Mouse (Mus musculus) myocyte (in vitro differentiated cells): Measurements from ENCODE around the gene Cpox.

Experiments
- CEBPB ChIP-seq: IDR thresholded peaks from 2 replicates; pipeline ENCODE4 v1.6.1; 2011; ENCODE audit warnings: mild to moderate bottlenecking, moderate library complexity; ENCODE audit not compliant: poor library complexity, insufficient read depth, severe bottlenecking
- E2F4 ChIP-seq: IDR thresholded peaks from one replicate; pipeline ENCODE4 v1.6.1; 2011; ENCODE audit warnings: mild to moderate bottlenecking, control low read depth, moderate library complexity; ENCODE audit not compliant: insufficient read depth
- MAX ChIP-seq: IDR thresholded peaks from one replicate; pipeline ENCODE4 v1.6.1; 2011; ENCODE audit warnings: low read depth, mild to moderate bottlenecking, control low read depth
- MYOD1 ChIP-seq, 3 experiments: IDR thresholded peaks; one replicate each; pipeline ENCODE4 v1.6.1; 2011; ENCODE audit warnings: control low read depth in 2 of 3, low read depth in 2 of 3, mild to moderate bottlenecking in 2 of 3, moderate library complexity in 1 of 3; ENCODE audit not compliant: insufficient read length in 2 of 3, control insufficient read depth in 1 of 3
- MYOG ChIP-seq, 3 experiments: IDR thresholded peaks; one replicate each; pipeline ENCODE4 v1.6.1; 2011; ENCODE audit warnings: control low read depth in 2 of 3, low read depth in 2 of 3, mild to moderate bottlenecking in 2 of 3; ENCODE audit not compliant: insufficient read length in 2 of 3, control insufficient read depth in 1 of 3, insufficient read depth in 1 of 3
- POLR2A ChIP-seq: IDR thresholded peaks from one replicate; pipeline ENCODE4 v1.6.1; 2011; ENCODE audit warnings: low read depth, mild to moderate bottlenecking, control low read depth, moderate library complexity; ENCODE audit not compliant: insufficient read length
- POLR2AphosphoS2 ChIP-seq: IDR thresholded peaks from one replicate; pipeline ENCODE4 v1.6.1; 2011; ENCODE audit warnings: low read depth, control low read depth; ENCODE audit not compliant: insufficient read length
- REST ChIP-seq: IDR thresholded peaks from one replicate; pipeline ENCODE4 v1.6.1; 2011; ENCODE audit warnings: mild to moderate bottlenecking, control low read depth, moderate library complexity; ENCODE audit not compliant: insufficient read depth, insufficient read length
- SRF ChIP-seq: IDR thresholded peaks from one replicate; pipeline ENCODE4 v1.6.1; 2011; ENCODE audit warnings: low read depth; ENCODE audit not compliant: control insufficient read depth, insufficient read length
- TCF12 ChIP-seq: IDR thresholded peaks from one replicate; pipeline ENCODE4 v1.6.1; 2011; ENCODE audit warnings: mild to moderate bottlenecking, control low read depth; ENCODE audit not compliant: poor library complexity, insufficient read depth, severe bottlenecking
- TCF3 ChIP-seq: IDR thresholded peaks from one replicate; pipeline ENCODE4 v1.6.1; 2011; ENCODE audit warnings: low read depth, control low read depth; ENCODE audit not compliant: insufficient read length
- USF1 ChIP-seq: IDR thresholded peaks from one replicate; pipeline ENCODE4 v1.6.1; 2011; ENCODE audit warnings: low read depth, mild to moderate bottlenecking, control low read depth, moderate library complexity

- TF ChIP-seq POLR2A (no peak), TCF12 (no peak), CEBPB (no peak), POLR2AphosphoS2 (no peak), MAX (no peak), USF1 (no peak), REST (no peak), MYOD1 (IDR thresholded peaks at IDR 0.05; ENCODE audit: control insufficient read depth in 1 of 3, insufficient read length in 2 of 3, low read depth in 2 of 3) (no peak), SRF (no peak), MYOG (IDR thresholded peaks at IDR 0.05; ENCODE audit: control insufficient read depth in 1 of 3, insufficient read depth in 1 of 3, insufficient read length in 2 of 3, low read depth in 2 of 3) (no peak), TCF3 (no peak), E2F4 (no peak)
Observed at GRCm38 (mm10) chr16:58673811-58674410, 3.8 kb downstream of the Cpox start.
